Mouse (Mus musculus) heart, adult 2 months (tissue): ENCODE measurements around the gene Hyal1. TPM values are rescaled to one million over a fixed set of nuclear protein-coding genes. Genes with fewer than 3 reads are reported as not detected.
A peak's percentile ranks its signal among the peaks of the same experiment; 100 is the strongest.

Experiments used
- DNase-seq, 2 experiments: peaks; one replicate each; pipeline ENCODE4 v3.0.0; 2021
- H3K27ac ChIP-seq: fragments of 200-600 bp; 2 replicates; pipeline ENCODE4 v1.8.1; 2022
- H3K27me3 ChIP-seq: fragments of 200-500 bp; 2 replicates; pipeline ENCODE4 v1.6.1; 2012; ENCODE audit warnings: mild to moderate bottlenecking, low read length, inconsistent platforms, mixed read lengths; ENCODE audit not compliant: control insufficient read depth, insufficient read depth
- H3K36me3 ChIP-seq: fragments of 200-500 bp; 2 replicates; pipeline ENCODE4 v1.6.1; 2012; ENCODE audit warnings: low read length, inconsistent platforms; ENCODE audit not compliant: control insufficient read depth, insufficient read depth
- H3K4me1 ChIP-seq: fragments of 200-500 bp; 2 replicates; pipeline ENCODE4 v1.6.1; 2011; ENCODE audit warnings: low read length; ENCODE audit not compliant: control insufficient read depth, insufficient read depth
- H3K4me3 ChIP-seq: fragments of 200-600 bp; 2 replicates; pipeline ENCODE4 v1.8.1; 2022
- H3K79me2 ChIP-seq: fragments of 200-500 bp; replicated peaks from 2 replicates; pipeline ENCODE4 v1.6.1; 2012; ENCODE audit warnings: mild to moderate bottlenecking, inconsistent platforms, low read length, moderate library complexity, mixed read lengths; ENCODE audit not compliant: control insufficient read depth, insufficient read depth
- H3K9ac ChIP-seq: fragments of 200-500 bp; 2 replicates; pipeline ENCODE4 v1.6.1; 2012; ENCODE audit warnings: low read depth, mild to moderate bottlenecking, control low read depth, inconsistent platforms, low read length, mixed read lengths
- CTCF ChIP-seq: fragments of 200-600 bp; IDR thresholded peaks from 2 replicates; pipeline ENCODE4 v1.8.1; 2022; ENCODE audit warnings: antibody characterized with exemption, mild to moderate bottlenecking, moderate library complexity
- EP300 ChIP-seq: fragments of 200-500 bp; IDR thresholded peaks from 2 replicates; pipeline ENCODE4 v1.6.1; 2011; ENCODE audit warnings: low read depth, low read length, control low read depth; ENCODE audit not compliant: insufficient read depth
- POLR2A ChIP-seq: fragments of 200-500 bp; IDR thresholded peaks from 2 replicates; pipeline ENCODE4 v1.6.1; 2011; ENCODE audit warnings: mild to moderate bottlenecking, low read depth, low read length, control low read depth; ENCODE audit not compliant: insufficient read depth
- WGBS: fragments of 180-500 bp; shearing (Covaris S2); methylation state at CpG from one replicate; pipeline ENCODE4 v1.1.7; 2018; 5-methylcytosine and 5-hydroxymethylcytosine counted together
- intact Hi-C: fragments of 180-260 bp; cut with DNase I; formaldehyde crosslinking; loops from one replicate; pipeline ENCODE4 v1.15.1; 2025
- polyA plus RNA-seq: library from polyadenylated mRNA; depleted of rRNA; stranded (reverse); fragments of >200 nt; gene quantifications from 2 replicates; pipeline ENCODE4 v1.2.3, GENCODE M21; 2012
- total RNA-seq, 2 experiments: library from RNA; stranded (reverse); gene quantifications; 2 replicates each; pipeline ENCODE4 v1.2.3; 2021

The Hyal1 gene
- total and polyA plus RNA-seq, 3 experiments: 5.1 to 6.9 (median 5.9) TPM

DNA sequence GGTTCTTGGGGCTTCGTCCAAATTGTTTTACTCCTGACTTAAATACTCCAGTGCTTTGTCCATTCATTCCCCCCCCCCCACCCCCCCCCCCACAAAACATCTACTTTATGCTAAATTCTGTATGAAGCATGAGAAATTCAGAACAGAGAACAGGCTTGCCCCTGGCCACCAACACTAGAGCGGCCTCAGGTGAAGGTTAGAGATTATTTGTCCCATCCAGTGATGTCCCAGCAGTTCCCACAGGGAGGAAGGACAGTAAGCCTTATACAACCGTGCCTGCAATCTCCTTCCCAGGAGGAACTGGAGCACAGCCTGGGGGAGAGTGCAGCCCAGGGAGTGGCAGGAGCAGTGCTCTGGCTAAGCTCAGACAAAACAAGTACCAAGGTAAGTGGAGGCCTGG, 1.9 kb downstream of the Hyal1 start, which contains the start of gene Naa80:
TSS of gene Naa80 (plus strand) at position 301 of the 400 bp plus-strand sequence.
- TF ChIP-seq EP300: no peak
- TF ChIP-seq POLR2A: no peak
- TF ChIP-seq CTCF: no peak
- no peak within 1 kb of the TSS for H3K4me3 ChIP-seq
- peaks cover 15% of the 10 kb centered on the region for H3K4me1 ChIP-seq
- H3K36me3 ChIP-seq: no peaks in the 10 kb centered on the region
- H3K79me2 ChIP-seq: no peaks in the 10 kb centered on the region
- no peaks in the 10 kb centered on the region for H3K27me3 ChIP-seq
- no peak for DNase-seq
- H3K27ac ChIP-seq: no peak within 1 kb of the TSS; the same call in 1 of the 2 replicates
- WGBS: 74% methylated on average over 3 of the region's 3 CpGs
- no peak within 1 kb of the TSS for H3K9ac ChIP-seq
- intact Hi-C loops: no loop called here

DNA sequence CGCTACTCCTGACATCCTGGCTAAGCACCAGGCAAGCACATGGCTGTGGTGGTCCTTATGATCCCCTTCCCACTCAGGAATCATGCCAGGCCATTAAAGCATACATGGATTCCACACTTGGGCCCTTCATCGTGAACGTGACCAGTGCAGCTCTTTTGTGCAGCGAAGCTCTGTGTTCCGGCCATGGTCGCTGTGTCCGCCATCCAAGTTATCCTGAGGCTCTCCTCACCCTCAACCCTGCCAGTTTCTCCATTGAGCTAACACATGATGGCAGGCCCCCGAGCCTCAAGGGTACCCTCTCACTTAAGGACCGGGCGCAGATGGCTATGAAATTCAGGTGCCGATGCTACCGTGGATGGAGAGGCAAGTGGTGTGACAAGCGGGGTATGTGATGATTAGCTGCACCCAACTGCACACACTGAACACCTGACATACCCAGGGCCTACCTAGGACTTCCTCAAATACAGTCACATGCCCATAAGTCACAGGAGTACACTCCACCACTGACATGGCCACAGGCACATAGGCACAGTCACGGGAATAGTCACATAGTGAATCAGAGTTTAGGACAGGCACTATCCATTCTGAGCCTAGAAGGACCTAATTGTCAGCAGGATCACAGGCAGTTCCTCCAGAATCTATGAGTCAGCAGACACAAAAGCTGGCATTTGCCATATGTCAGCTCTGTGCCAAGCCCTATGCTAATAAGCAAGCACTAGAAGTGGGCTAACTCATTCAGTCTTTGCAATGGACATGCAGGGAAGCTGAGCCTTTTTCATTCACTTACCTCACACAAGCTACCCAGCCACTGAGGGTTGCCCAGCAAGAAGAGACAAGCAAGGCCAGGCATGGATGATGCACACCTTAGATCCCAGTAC, 2.5 kb downstream of the Hyal1 start:
- Histone ChIP-seq H3K79me2 (no peaks in the 10 kb centered on the region), H3K9ac (no peak overlapping the region), H3K27ac (peak overlapping the region; percentile 95; the same call in 1 of the 2 replicates), H3K36me3 (no peaks in the 10 kb centered on the region), H3K4me3 (no peak overlapping the region), H3K27me3 (no peaks in the 10 kb centered on the region), H3K4me1 (peaks cover 15% of the 10 kb centered on the region)
- DNase-seq: no peak
- TF ChIP-seq EP300 (no peak), CTCF (no peak), POLR2A (no peak)
- intact Hi-C loops: no loop called here
- 93% methylated on average over 14 of the region's 14 CpGs for WGBS

DNA sequence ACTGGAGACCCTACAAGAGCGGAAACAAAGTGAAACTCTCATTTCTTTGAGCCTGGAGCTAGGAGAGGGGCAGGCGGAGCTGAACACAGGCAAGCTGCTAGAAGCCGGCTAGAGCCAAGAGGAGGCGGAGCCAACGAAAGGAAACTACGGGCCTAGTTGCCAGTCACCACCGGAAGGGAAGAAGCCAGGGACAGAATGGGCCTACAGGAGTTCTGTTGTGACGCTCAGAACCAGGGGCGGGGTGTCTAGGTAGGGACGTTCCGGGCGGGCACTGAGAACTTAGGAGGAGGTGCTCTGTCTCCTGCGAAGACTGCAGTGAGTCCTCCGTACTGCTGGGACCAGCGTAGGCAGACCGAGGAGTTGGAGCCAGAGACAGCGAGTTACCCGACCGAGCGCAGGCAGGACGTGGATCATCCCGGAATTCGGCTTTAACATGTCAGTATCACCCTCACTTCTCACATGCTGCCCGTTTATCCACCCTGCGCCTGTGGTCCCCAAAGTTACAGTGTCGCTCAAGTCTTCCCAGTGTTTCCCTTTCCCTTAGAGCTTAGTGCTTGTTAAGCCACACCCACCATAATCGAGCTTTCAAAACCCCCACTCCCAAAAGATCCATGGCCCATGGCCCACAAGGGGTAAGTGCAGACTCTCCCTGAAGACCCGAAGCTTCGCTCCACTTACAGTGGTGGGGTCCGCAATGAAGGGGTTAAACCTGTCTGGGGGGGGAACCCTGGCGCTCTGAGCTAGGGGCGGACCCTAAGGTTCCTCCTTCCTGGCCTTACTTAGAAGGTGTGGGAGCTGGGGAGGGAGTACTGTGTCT, 4.0 kb downstream of the Hyal1 start, which contains the start of gene Hyal3:
TSS of gene Hyal3 (plus strand) at position 318 of the 817 bp plus-strand sequence.
- no peaks in the 10 kb centered on the region for H3K27me3 ChIP-seq
- peak; percentile 75; the same call in 1 of the 2 replicates for TF ChIP-seq EP300
- TF ChIP-seq CTCF: no peak
- peak; percentile 92 for TF ChIP-seq POLR2A
- peaks cover 15% of the 10 kb centered on the region for H3K4me1 ChIP-seq
- peak; percentile 89 to 93 for DNase-seq
- under 1% methylated on average over 32 of the region's 32 CpGs for whole genome bisulfite sequencing
- H3K27ac ChIP-seq: peak within 1 kb of the TSS; percentile 95
- H3K36me3 ChIP-seq: no peaks in the 10 kb centered on the region
- H3K4me3 ChIP-seq: peak within 1 kb of the TSS; percentile 72
- intact Hi-C loops: no loop called here
- no peaks in the 10 kb centered on the region for H3K79me2 ChIP-seq
- peak within 1 kb of the TSS; percentile 78 for H3K9ac ChIP-seq

DNA sequence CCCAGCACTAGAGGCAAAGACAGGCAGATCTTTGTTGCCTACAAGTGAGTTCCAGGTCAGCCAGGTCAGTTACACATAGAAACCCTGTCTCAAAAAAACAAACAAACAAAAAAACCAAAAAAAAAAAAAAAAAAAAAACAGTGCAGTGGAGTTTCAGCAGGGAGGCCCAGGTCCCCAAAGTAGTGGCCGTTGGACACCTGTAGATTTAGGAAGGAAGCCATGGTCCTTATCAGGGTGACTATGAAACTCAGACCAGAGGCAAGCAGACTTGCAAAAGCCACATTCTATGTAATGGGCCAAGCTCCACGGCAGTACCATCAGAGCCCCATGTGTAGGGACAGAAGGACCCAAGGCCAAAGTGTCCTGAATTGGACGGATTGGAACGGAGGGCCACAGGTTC, 4.9 kb downstream of the Hyal1 start:
- intact Hi-C loops: no loop called here

DNA sequence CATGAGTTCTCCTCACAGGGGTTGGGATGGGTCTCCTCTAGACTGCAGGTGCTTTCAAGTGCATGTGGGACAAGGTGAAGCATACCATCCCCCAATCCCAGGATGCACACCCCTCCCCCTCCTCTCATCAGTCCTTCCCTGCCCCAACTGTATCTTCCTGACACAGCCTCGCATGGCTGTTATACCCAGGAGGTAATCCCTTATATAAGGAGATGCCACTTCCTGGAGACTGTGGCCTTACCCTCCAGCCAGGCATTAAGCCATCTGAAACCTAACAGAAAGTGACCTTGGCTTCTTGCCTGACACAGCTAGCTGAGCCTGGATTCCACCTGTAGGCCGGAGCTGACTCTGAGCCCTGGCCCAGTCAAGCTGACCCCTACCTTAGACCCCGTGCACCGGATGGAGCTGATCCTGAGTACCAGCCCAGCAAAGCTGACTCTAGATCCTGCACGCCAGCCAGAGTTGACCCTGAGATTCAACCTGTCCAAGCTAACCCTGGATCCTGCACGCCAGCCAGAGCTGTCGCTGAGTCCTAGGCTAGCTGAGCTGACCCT, 5.9 kb downstream of the Hyal1 start:
- H3K36me3 ChIP-seq: no peaks in the 10 kb centered on the region
- no peak overlapping the region for H3K4me3 ChIP-seq
- H3K79me2 ChIP-seq: no peaks in the 10 kb centered on the region
- no peak overlapping the region for H3K27ac ChIP-seq
- no peaks in the 10 kb centered on the region for H3K27me3 ChIP-seq
- WGBS: 90% methylated on average over 7 of the region's 7 CpGs
- H3K9ac ChIP-seq: no peak overlapping the region
- no peak for DNase-seq
- peaks cover 9% of the 10 kb centered on the region for H3K4me1 ChIP-seq
- TF ChIP-seq EP300 (no peak), POLR2A (no peak), CTCF (no peak)
- intact Hi-C loops: no loop called here

More for the DNA sequence above, 4.9 kb downstream of the Hyal1 start:
- Histone ChIP-seq H3K27me3 (no peaks in the 10 kb centered on the region), H3K9ac (no peak overlapping the region; the same call in 1 of the 2 replicates), H3K79me2 (no peaks in the 10 kb centered on the region), H3K4me3 (no peak overlapping the region), H3K27ac (peak overlapping the region; percentile 95), H3K4me1 (peaks cover 13% of the 10 kb centered on the region), H3K36me3 (no peaks in the 10 kb centered on the region)
- TF ChIP-seq EP300: no peak
- TF ChIP-seq POLR2A: no peak
- TF ChIP-seq CTCF: no peak
- WGBS: 74% methylated on average over 4 of the region's 4 CpGs
- DNase-seq: no peak
